Mouse (Mus musculus) stomach, postnatal 0 days (tissue): Measurements from ENCODE around the gene Timmdc1. TPM values are rescaled to one million over a fixed set of nuclear protein-coding genes. Genes with fewer than 3 reads are reported as not detected.

ENCODE experiments used
- ATAC-seq: fragments of 200-750 bp; cut with Nextera tagmentation; 2 replicates; pipeline ENCODE4 v1.8.0; 2017; ENCODE audit not compliant: low FRiP score, low TSS enrichment
- DNase-seq: peaks from one replicate; pipeline ENCODE4 v3.0.0-alpha.2; 2016; ENCODE audit warnings: low spot score
- H3K27ac ChIP-seq: fragments of 300-500 bp; sonication (generic); replicated peaks from 2 replicates; pipeline ENCODE4 v1.5.1; 2014; ENCODE audit warnings: mild to moderate bottlenecking, control low read depth
- H3K27me3 ChIP-seq: fragments of 300-500 bp; sonication (generic); 2 replicates; pipeline ENCODE4 v1.6.1; 2014; ENCODE audit warnings: low read length; ENCODE audit not compliant: control insufficient read depth, insufficient read depth
- H3K36me3 ChIP-seq: fragments of 300-500 bp; sonication (generic); 2 replicates; pipeline ENCODE4 v1.6.1; 2014; ENCODE audit warnings: low read length, mixed read lengths; ENCODE audit not compliant: control insufficient read depth, insufficient read depth
- H3K4me1 ChIP-seq: fragments of 300-500 bp; sonication (generic); replicated peaks from 2 replicates; pipeline ENCODE4 v1.6.1; 2014; ENCODE audit warnings: antibody characterized with exemption; ENCODE audit not compliant: control insufficient read depth, insufficient read depth
- H3K4me2 ChIP-seq: fragments of 300-500 bp; sonication (generic); replicated peaks from 2 replicates; pipeline ENCODE4 v1.6.1; 2014; ENCODE audit warnings: low read depth, mild to moderate bottlenecking, control low read depth, moderate library complexity
- H3K4me3 ChIP-seq: fragments of 300-500 bp; sonication (generic); 2 replicates; pipeline ENCODE4 v1.5.1; 2014; ENCODE audit warnings: low read depth, low read length, control low read depth
- H3K9ac ChIP-seq: fragments of 300-500 bp; sonication (generic); 2 replicates; pipeline ENCODE4 v1.6.1; 2014; ENCODE audit warnings: mild to moderate bottlenecking, low read length, control low read depth, mixed read lengths
- H3K9me3 ChIP-seq: fragments of 300-500 bp; sonication (generic); 2 replicates; pipeline ENCODE4 v1.6.1; 2016; ENCODE audit warnings: low read length; ENCODE audit not compliant: control insufficient read depth
- CTCF ChIP-seq: IDR thresholded peaks from 2 replicates; pipeline ENCODE4 v1.5.1; 2016; ENCODE audit warnings: antibody characterized with exemption, low read depth, mild to moderate bottlenecking, moderate library complexity
- EP300 ChIP-seq: optimal IDR thresholded peaks from 2 replicates; pipeline ENCODE3; 2016; ENCODE audit warnings: antibody characterized with exemption
- WGBS: fragments of 180-500 bp; shearing (Covaris S2); extraction: QIAGEN DNeasy Blood & Tissue Kit; methylation state at CpG from one replicate; pipeline ENCODE4 v1.1.7; 2014; 5-methylcytosine and 5-hydroxymethylcytosine counted together
- polyA plus RNA-seq: library from polyadenylated mRNA; unstranded; fragments of >200 nt; fragmentation: Nextera tagmentation; extraction: Ambion mirVana; gene quantifications from 2 replicates; pipeline ENCODE4 v1.2.1, GENCODE M21; 2015

Timmdc1 gene
- polyA plus RNA-seq, 1 experiment from 2014 or later, result 15.5 TPM

DNA sequence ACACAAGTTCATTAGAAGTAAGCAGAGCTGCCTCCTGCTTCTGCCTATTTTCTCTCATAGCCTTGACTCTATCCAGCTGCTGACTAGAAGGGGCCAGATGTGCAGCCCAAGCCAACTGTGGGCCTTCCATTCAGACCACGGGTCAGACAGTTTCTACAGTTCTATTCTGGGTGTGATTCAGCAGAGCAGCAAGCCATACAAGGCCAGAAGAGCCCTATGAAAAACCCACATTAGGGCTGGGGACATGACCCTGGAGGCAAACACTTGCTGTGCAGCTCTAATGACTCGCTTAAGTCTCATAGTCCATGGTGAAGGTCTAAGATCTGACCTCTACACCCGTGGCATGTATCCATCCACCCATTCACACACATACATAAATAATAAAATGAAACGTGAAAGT is 56.4 kb downstream of the Timmdc1 start:
- Histone ChIP-seq H3K9me3 (no peaks in the 10 kb centered on the region), H3K4me3 (no peak overlapping the region), H3K9ac (no peak overlapping the region), H3K27me3 (no peaks in the 10 kb centered on the region), H3K27ac (no peak overlapping the region), H3K4me2 (no peak overlapping the region), H3K4me1 (no peaks in the 10 kb centered on the region), H3K36me3 (no peaks in the 10 kb centered on the region)
- TF ChIP-seq CTCF (no peak), EP300 (no peak)
- WGBS, result 69% methylated on average over 4 of the region's 4 CpGs
- DNase-seq (no peak), ATAC-seq (no peak)

DNA sequence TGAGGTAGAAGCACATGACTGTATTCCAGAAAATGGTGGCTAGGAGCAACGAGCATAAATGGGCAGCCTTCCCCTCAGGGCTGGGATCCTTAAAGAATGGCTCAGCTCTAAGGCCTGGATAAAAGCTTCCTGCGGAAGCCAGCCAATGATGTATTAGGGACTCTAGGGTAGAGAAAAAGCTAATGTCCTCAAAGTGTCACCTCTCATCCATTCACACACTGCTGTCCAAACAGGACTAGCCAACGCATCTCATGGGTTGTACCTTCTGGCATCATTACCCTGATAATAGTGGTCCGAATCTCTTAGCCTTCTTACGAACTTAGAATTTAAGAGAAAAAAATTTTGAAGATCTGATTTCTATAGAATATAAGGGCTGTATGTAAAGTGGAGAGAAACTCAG is 59.2 kb downstream of the Timmdc1 start:
- Histone ChIP-seq H3K9me3 (no peaks in the 10 kb centered on the region), H3K9ac (no peak overlapping the region), H3K4me1 (no peaks in the 10 kb centered on the region), H3K27ac (no peak overlapping the region), H3K27me3 (no peaks in the 10 kb centered on the region), H3K36me3 (no peaks in the 10 kb centered on the region), H3K4me3 (no peak overlapping the region), H3K4me2 (no peak overlapping the region)
- DNase-seq (no peak), ATAC-seq (no peak)
- WGBS, result 87% methylated on average over 5 of the region's 5 CpGs
- no peak for TF ChIP-seq CTCF
- no peak for TF ChIP-seq EP300

DNA sequence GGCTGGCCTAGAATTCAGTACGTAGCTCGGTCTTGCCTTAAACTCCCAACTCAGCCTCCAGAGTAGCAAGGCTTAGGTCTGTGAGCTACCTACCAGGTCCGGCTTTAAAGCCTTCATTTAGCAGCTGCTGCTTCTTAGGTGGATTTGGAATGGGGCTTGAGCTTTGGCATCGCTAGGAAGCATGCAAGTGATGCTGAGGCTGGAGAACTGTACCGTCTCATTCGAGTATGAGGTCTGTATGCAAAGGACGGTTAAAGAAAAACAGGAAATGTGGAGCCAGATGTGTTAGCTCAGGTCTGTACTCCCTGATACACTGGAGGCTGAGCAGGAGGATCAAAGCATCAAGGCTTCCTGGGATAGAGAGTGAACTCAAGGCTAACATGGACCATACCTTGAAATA is 60.3 kb downstream of the Timmdc1 start:
- Histone ChIP-seq H3K4me1 (no peaks in the 10 kb centered on the region), H3K9ac (no peak overlapping the region), H3K27me3 (no peaks in the 10 kb centered on the region), H3K9me3 (no peaks in the 10 kb centered on the region), H3K27ac (no peak overlapping the region), H3K4me3 (no peak overlapping the region), H3K4me2 (no peak overlapping the region), H3K36me3 (no peaks in the 10 kb centered on the region)
- no peak for ATAC-seq
- TF ChIP-seq EP300, result no peak
- DNase-seq, result no peak
- WGBS, result 71% methylated on average over 7 of the region's 7 CpGs

DNA sequence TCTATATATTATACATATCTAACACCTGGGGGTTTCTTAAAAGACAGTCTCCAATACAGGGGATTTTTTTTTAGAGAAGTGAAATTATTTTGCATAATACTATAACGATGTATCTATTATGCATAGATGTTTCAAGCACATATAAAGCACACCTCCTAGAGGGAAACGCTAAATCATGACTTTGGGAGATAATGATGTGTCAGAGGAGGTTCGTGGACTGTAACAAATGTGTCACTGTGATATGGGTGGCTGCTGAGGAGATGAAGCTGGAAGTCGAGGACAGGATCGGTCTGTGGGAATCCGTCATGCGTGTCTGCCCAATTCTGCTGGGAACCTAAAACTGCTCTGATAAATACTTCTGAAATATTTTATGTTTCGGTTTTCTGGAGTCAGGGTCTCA is 60.7 kb downstream of the Timmdc1 start:
- TF ChIP-seq EP300 (no peak), CTCF (no peak)
- Histone ChIP-seq H3K36me3 (no peaks in the 10 kb centered on the region), H3K9me3 (no peaks in the 10 kb centered on the region), H3K27me3 (no peaks in the 10 kb centered on the region), H3K4me1 (no peaks in the 10 kb centered on the region), H3K4me2 (no peak overlapping the region), H3K4me3 (no peak overlapping the region), H3K9ac (no peak overlapping the region), H3K27ac (no peak overlapping the region)
- WGBS, result 84% methylated on average over 8 of the region's 8 CpGs
- DNase-seq, result no peak
- ATAC-seq, result no peak

DNA sequence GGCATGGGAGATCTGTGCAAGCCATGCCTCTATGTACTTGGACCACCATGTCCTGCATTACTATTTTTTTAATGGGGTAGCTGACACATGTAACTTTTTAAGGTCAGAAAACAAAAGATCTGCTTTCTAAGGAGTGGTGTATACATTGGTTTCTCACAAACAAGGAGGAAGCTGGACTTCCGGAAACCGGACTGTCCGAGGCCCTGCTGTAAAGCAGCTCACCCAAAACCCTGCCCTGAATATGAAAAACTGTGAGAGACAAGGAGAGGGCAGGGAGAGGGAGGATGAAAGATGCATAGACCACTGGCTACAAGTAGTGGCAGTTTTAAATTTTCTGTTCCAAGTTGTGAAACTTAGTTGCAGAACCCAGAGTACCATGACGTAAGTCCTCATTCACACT is 62.5 kb downstream of the Timmdc1 start:
- Histone ChIP-seq H3K9me3 (no peaks in the 10 kb centered on the region), H3K9ac (no peak overlapping the region), H3K27ac (no peak overlapping the region), H3K4me1 (no peaks in the 10 kb centered on the region), H3K4me2 (no peak overlapping the region), H3K27me3 (no peaks in the 10 kb centered on the region), H3K4me3 (no peak overlapping the region), H3K36me3 (no peaks in the 10 kb centered on the region)
- WGBS, result 87% methylated on average over 4 of the region's 4 CpGs
- no peak for ATAC-seq
- TF ChIP-seq CTCF, result no peak
- no peak for TF ChIP-seq EP300
- DNase-seq, result no peak

DNA sequence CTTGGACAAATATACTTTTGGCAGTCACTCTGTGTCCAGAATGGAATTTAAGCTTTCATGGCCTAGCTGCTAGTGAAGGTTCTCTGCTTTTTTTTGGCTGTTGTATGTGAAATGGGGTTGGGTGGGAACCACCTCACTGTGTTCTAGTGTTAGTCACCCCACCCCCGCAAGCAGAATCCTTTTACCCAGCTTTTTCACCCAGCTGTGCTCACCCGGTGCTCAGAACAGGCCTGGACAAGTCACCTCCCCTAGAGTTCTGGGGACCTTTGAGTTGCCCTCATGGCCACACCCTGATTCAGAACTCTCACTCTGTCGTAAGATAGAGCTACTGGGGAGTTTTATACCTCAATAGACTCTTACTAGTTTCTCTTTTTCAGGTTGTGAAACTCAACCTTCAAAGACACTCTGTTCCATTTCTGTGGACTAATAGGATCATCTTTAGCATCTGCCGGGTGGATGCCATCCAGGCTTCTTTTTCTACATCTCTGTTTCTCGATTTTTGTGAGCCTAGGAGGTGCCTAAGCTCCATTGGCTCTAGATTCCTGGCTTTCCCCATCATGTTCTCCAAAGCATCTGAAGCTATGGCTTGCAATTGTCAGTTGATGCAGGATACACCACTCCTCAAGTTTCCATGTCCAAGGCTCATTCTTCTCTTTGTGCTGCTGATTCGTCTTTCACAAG is 63.7 kb downstream of the Timmdc1 start:
- peak; percentile 82 for ATAC-seq
- H3K4me3 ChIP-seq, result no peak overlapping the region
- TF ChIP-seq CTCF, result no peak
- TF ChIP-seq EP300, result no peak
- no peak overlapping the region for H3K9ac ChIP-seq
- DNase-seq, result no peak
- H3K27me3 ChIP-seq, result no peaks in the 10 kb centered on the region
- peak overlapping the region; percentile 61 for H3K27ac ChIP-seq
- H3K4me1 ChIP-seq, result no peaks in the 10 kb centered on the region
- no peaks in the 10 kb centered on the region for H3K36me3 ChIP-seq
- H3K9me3 ChIP-seq, result no peaks in the 10 kb centered on the region
- peak overlapping the region; percentile 23 for H3K4me2 ChIP-seq
- WGBS, result 55% methylated on average over 6 of the region's 6 CpGs
